Mouse (Mus musculus) midbrain, embryonic 10.5 days (tissue): ENCODE measurements at regions not wholly inside any gene's neighbourhood (a gene's known extent, or its start where the extent isn't known, plus 50 kb on each side); places are given as distances from the start of the nearest gene placed in this dataset.

Experiments
- DNase-seq: peaks from one replicate; pipeline ENCODE4 v3.0.0-alpha.2; 2017; ENCODE audit warnings: low spot score
- H3K27ac ChIP-seq: fragments of 300-500 bp; sonication (generic); replicated peaks from 2 replicates; pipeline ENCODE4 v1.5.1; 2016; ENCODE audit warnings: mild to moderate bottlenecking
- H3K27me3 ChIP-seq: fragments of 300-500 bp; sonication (generic); 2 replicates; pipeline ENCODE4 v1.6.1; 2016; ENCODE audit warnings: low read depth, mild to moderate bottlenecking; ENCODE audit not compliant: poor library complexity, severe bottlenecking
- H3K36me3 ChIP-seq: fragments of 300-500 bp; sonication (generic); 2 replicates; pipeline ENCODE4 v1.6.1; 2016; ENCODE audit warnings: mild to moderate bottlenecking, moderate library complexity
- H3K4me1 ChIP-seq: fragments of 300-500 bp; sonication (generic); 2 replicates; pipeline ENCODE4 v1.6.1; 2016
- H3K4me3 ChIP-seq: fragments of 300-500 bp; sonication (generic); 2 replicates; pipeline ENCODE4 v1.5.1; 2016; ENCODE audit warnings: mild to moderate bottlenecking, moderate library complexity
- H3K9me3 ChIP-seq: fragments of 300-500 bp; sonication (generic); replicated peaks from 2 replicates; pipeline ENCODE4 v1.6.1; 2016; ENCODE audit warnings: mild to moderate bottlenecking
- WGBS: fragments of 180-500 bp; shearing (Covaris S2); methylation state at CpG from one replicate; pipeline ENCODE4 v1.1.7; 2016; 5-methylcytosine and 5-hydroxymethylcytosine counted together

- 58% methylated on average over 8 of the region's 8 CpGs for WGBS
- H3K27ac ChIP-seq, result no peak overlapping the region
- H3K27me3 ChIP-seq, result no peaks in the 10 kb centered on the region
- H3K4me3 ChIP-seq, result no peak overlapping the region
- H3K36me3 ChIP-seq, result no peaks in the 10 kb centered on the region
- H3K9me3 ChIP-seq, result no peaks in the 10 kb centered on the region
- H3K4me1 ChIP-seq, result no peaks in the 10 kb centered on the region
- DNase-seq, result peak; percentile 20
Measured at GRCm38 (mm10) chr1:60823006-60823665, 63.7 kb upstream of the Ctla4 start.

GRCm38 (mm10) chr1:60824218-60825125 lies 62.3 kb upstream of the Ctla4 start:
- 83% methylated on average over 5 of the region's 5 CpGs for WGBS
- Histone ChIP-seq H3K4me3 (no peak overlapping the region), H3K9me3 (no peaks in the 10 kb centered on the region), H3K27me3 (no peaks in the 10 kb centered on the region), H3K36me3 (no peaks in the 10 kb centered on the region), H3K4me1 (no peaks in the 10 kb centered on the region), H3K27ac (no peak overlapping the region)
- DNase-seq, result no peak

- no peak for DNase-seq
- Histone ChIP-seq H3K9me3 (no peaks in the 10 kb centered on the region), H3K4me1 (no peaks in the 10 kb centered on the region), H3K36me3 (no peaks in the 10 kb centered on the region), H3K4me3 (no peak overlapping the region), H3K27me3 (no peaks in the 10 kb centered on the region), H3K27ac (no peak overlapping the region)
- WGBS, result 81% methylated on average over 9 of the region's 9 CpGs
Measured at GRCm38 (mm10) chr1:60825256-60826186, 61.3 kb upstream of the Ctla4 start.

GRCm38 (mm10) chr1:60826981-60827380 lies 59.8 kb upstream of the Ctla4 start:
- H3K36me3 ChIP-seq, result no peaks in the 10 kb centered on the region
- H3K9me3 ChIP-seq, result no peaks in the 10 kb centered on the region
- no peaks in the 10 kb centered on the region for H3K4me1 ChIP-seq
- no peak for DNase-seq
- no peak overlapping the region for H3K4me3 ChIP-seq
- H3K27me3 ChIP-seq, result no peaks in the 10 kb centered on the region
- no peak overlapping the region for H3K27ac ChIP-seq

GRCm38 (mm10) chr1:60828152-60828551 lies 58.6 kb upstream of the Ctla4 start:
- H3K4me3 ChIP-seq, result no peak overlapping the region
- 88% methylated on average over 6 of the region's 6 CpGs for WGBS
- DNase-seq, result no peak
- no peaks in the 10 kb centered on the region for H3K36me3 ChIP-seq
- H3K4me1 ChIP-seq, result no peaks in the 10 kb centered on the region
- no peaks in the 10 kb centered on the region for H3K9me3 ChIP-seq
- no peaks in the 10 kb centered on the region for H3K27me3 ChIP-seq
- no peak overlapping the region for H3K27ac ChIP-seq

GRCm38 (mm10) chr1:60829849-60830248 lies 57.0 kb upstream of the Ctla4 start:
- no peaks in the 10 kb centered on the region for H3K27me3 ChIP-seq
- 81% methylated on average over 3 of the region's 3 CpGs for WGBS
- no peak overlapping the region for H3K27ac ChIP-seq
- no peaks in the 10 kb centered on the region for H3K4me1 ChIP-seq
- no peaks in the 10 kb centered on the region for H3K36me3 ChIP-seq
- H3K9me3 ChIP-seq, result no peaks in the 10 kb centered on the region
- DNase-seq, result no peak
- H3K4me3 ChIP-seq, result no peak overlapping the region

GRCm38 (mm10) chr1:60833668-60834067 lies 53.1 kb upstream of the Ctla4 start:
- H3K4me3 ChIP-seq, result no peak overlapping the region
- DNase-seq, result no peak
- WGBS, result 69% methylated on average over 2 of the region's 2 CpGs
- H3K36me3 ChIP-seq, result no peaks in the 10 kb centered on the region
- H3K4me1 ChIP-seq, result no peaks in the 10 kb centered on the region
- no peak overlapping the region for H3K27ac ChIP-seq
- H3K9me3 ChIP-seq, result no peaks in the 10 kb centered on the region
- H3K27me3 ChIP-seq, result no peaks in the 10 kb centered on the region
